Mouse (Mus musculus): ENCODE data around the gene Dcun1d4. TPM values are rescaled to one million over a fixed set of nuclear protein-coding genes. Genes with fewer than 3 reads are reported as not detected.

Dcun1d4 gene
- polyA plus RNA-seq, 1 experiment from 2014 or later = 59.2 TPM

GRCm38 (mm10) chr5:73585212-73586115, 104.7 kb downstream of the Dcun1d4 start:
- ATAC-seq (ENCODE audit: low FRiP score, low read depth) = no peak
- no peaks in the 10 kb centered on the region for H3K27me3 ChIP-seq (replicated peaks)
- 0 out of 2 replicates have a peak overlapping the region, but pooled peaks have one; percentile 32 for H3K27ac ChIP-seq
- H3K36me3 ChIP-seq = no peaks in the 10 kb centered on the region
- WGBS = 30% methylated on average over 7 of the region's 7 CpGs
- H3K4me1 ChIP-seq = no peaks in the 10 kb centered on the region
- H3K9ac ChIP-seq = no peak overlapping the region
- H3K9me3 ChIP-seq = no peaks in the 10 kb centered on the region
- H3K4me2 ChIP-seq (replicated peaks) = no peak overlapping the region
- H3K4me3 ChIP-seq = no peak overlapping the region

- no peaks in the 10 kb centered on the region for H3K36me3 ChIP-seq
- no peaks in the 10 kb centered on the region for H3K4me1 ChIP-seq
- no peak overlapping the region for H3K9ac ChIP-seq
- no peaks in the 10 kb centered on the region for H3K9me3 ChIP-seq
- H3K4me3 ChIP-seq = no peak overlapping the region
- H3K4me2 ChIP-seq (replicated peaks) = no peak overlapping the region
- no peaks in the 10 kb centered on the region for H3K27me3 ChIP-seq (replicated peaks)
- WGBS = 43% methylated on average over 4 of the region's 4 CpGs
- ATAC-seq (ENCODE audit: low FRiP score, low read depth) = no peak
- no peak overlapping the region for H3K27ac ChIP-seq
Observed at GRCm38 (mm10) chr5:73586597-73586996, 105.8 kb downstream of the Dcun1d4 start.

GRCm38 (mm10) chr5:73587119-73587518, 106.3 kb downstream of the Dcun1d4 start:
- H3K4me1 ChIP-seq = no peaks in the 10 kb centered on the region
- no peaks in the 10 kb centered on the region for H3K27me3 ChIP-seq (replicated peaks)
- no peaks in the 10 kb centered on the region for H3K36me3 ChIP-seq
- H3K9me3 ChIP-seq = no peaks in the 10 kb centered on the region
- no peak overlapping the region for H3K4me3 ChIP-seq
- no peak overlapping the region for H3K9ac ChIP-seq
- no peak for ATAC-seq (ENCODE audit: low FRiP score, low read depth)
- no peak overlapping the region for H3K4me2 ChIP-seq (replicated peaks)
- no peak overlapping the region for H3K27ac ChIP-seq
- WGBS = 71% methylated on average over 3 of the region's 3 CpGs

- 69% methylated on average over 5 of the region's 5 CpGs for WGBS
Observed at GRCm38 (mm10) chr5:73598943-73599695, 118.3 kb downstream of the Dcun1d4 start.

DNA sequence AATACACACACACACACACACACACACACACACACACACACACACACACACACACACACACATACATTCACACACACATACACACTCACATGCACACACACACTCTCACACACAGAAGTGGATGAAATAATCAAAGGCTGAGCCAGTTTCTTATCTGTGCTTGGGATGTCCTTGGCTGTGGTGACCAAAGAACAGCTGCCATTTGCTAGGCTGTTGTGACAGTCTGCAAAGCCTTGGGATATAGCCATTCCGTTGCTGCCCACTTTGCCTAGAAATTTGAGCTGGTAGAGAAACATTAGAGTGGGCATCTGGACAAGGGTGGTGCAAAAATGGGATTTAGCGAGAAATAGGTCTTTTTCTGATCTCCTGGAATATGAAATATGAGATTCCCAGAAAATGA, 119.2 kb downstream of the Dcun1d4 start:
- Histone ChIP-seq H3K9ac (no peak overlapping the region), H3K4me1 (peaks cover 9% of the 10 kb centered on the region), H3K9me3 (no peaks in the 10 kb centered on the region), H3K36me3 (no peaks in the 10 kb centered on the region), H3K4me3 (no peak overlapping the region), H3K27me3 (replicated peaks) (no peaks in the 10 kb centered on the region), H3K27ac (no peak overlapping the region), H3K4me2 (replicated peaks) (no peak overlapping the region)
- ATAC-seq (ENCODE audit: low FRiP score, low read depth) = no peak
- WGBS = 85% methylated on average over 2 of the region's 2 CpGs

More at GRCm38 (mm10) chr5:73598943-73599695, 118.3 kb downstream of the Dcun1d4 start:
- Histone ChIP-seq H3K27ac (no peak overlapping the region), H3K27me3 (replicated peaks) (no peaks in the 10 kb centered on the region), H3K36me3 (no peaks in the 10 kb centered on the region), H3K4me1 (peaks cover 9% of the 10 kb centered on the region), H3K4me3 (no peak overlapping the region), H3K4me2 (replicated peaks) (0 out of 2 replicates have a peak overlapping the region, but pooled peaks have one; percentile 1), H3K9ac (no peak overlapping the region), H3K9me3 (no peaks in the 10 kb centered on the region)
- ATAC-seq (ENCODE audit: low FRiP score, low read depth) = peak; percentile 85

GRCm38 (mm10) chr5:73601361-73601763, 120.6 kb downstream of the Dcun1d4 start:
- Histone ChIP-seq H3K9me3 (peaks cover 4% of the 10 kb centered on the region; the same call in 1 of the 2 replicates), H3K4me3 (no peak overlapping the region), H3K4me2 (replicated peaks) (no peak overlapping the region), H3K36me3 (no peaks in the 10 kb centered on the region), H3K27ac (no peak overlapping the region), H3K4me1 (peaks cover 9% of the 10 kb centered on the region), H3K9ac (no peak overlapping the region), H3K27me3 (replicated peaks) (no peaks in the 10 kb centered on the region)
- no peak for ATAC-seq (ENCODE audit: low FRiP score, low read depth)
- 41% methylated on average over 8 of the region's 8 CpGs for WGBS

GRCm38 (mm10) chr5:73602865-73603264, 122.1 kb downstream of the Dcun1d4 start:
- WGBS = 87% methylated on average over 3 of the region's 3 CpGs
- H3K4me2 ChIP-seq (replicated peaks) = no peak overlapping the region
- H3K9me3 ChIP-seq = peaks cover 5% of the 10 kb centered on the region; the same call in 1 of the 2 replicates
- no peak overlapping the region for H3K4me3 ChIP-seq
- H3K4me1 ChIP-seq = peaks cover 9% of the 10 kb centered on the region
- no peak overlapping the region for H3K27ac ChIP-seq
- no peaks in the 10 kb centered on the region for H3K36me3 ChIP-seq
- H3K27me3 ChIP-seq (replicated peaks) = no peaks in the 10 kb centered on the region
- no peak for ATAC-seq (ENCODE audit: low FRiP score, low read depth)
- no peak overlapping the region for H3K9ac ChIP-seq

- H3K4me2 ChIP-seq (replicated peaks) = no peak overlapping the region
- peaks cover under 1% of the 10 kb centered on the region; the same call in 1 of the 2 replicates for H3K4me1 ChIP-seq
- no peak overlapping the region for H3K4me3 ChIP-seq
- no peaks in the 10 kb centered on the region for H3K27me3 ChIP-seq (replicated peaks)
- no peak overlapping the region for H3K27ac ChIP-seq
- 86% methylated on average over 6 of the region's 6 CpGs for WGBS
- peaks cover 5% of the 10 kb centered on the region; the same call in 1 of the 2 replicates for H3K9me3 ChIP-seq
- H3K9ac ChIP-seq = no peak overlapping the region
- no peaks in the 10 kb centered on the region for H3K36me3 ChIP-seq
- ATAC-seq (ENCODE audit: low FRiP score, low read depth) = no peak
Observed at GRCm38 (mm10) chr5:73604542-73604941, 123.7 kb downstream of the Dcun1d4 start.

GRCm38 (mm10) chr5:73604964-73605363, 124.2 kb downstream of the Dcun1d4 start:
- Histone ChIP-seq H3K27me3 (replicated peaks) (no peaks in the 10 kb centered on the region), H3K9ac (no peak overlapping the region), H3K9me3 (peaks cover 5% of the 10 kb centered on the region; the same call in 1 of the 2 replicates), H3K36me3 (no peaks in the 10 kb centered on the region), H3K4me2 (replicated peaks) (no peak overlapping the region), H3K4me1 (no peaks in the 10 kb centered on the region; the same call in 1 of the 2 replicates), H3K27ac (no peak overlapping the region), H3K4me3 (no peak overlapping the region)
- 90% methylated on average over 6 of the region's 6 CpGs for WGBS
- ATAC-seq (ENCODE audit: low FRiP score, low read depth) = no peak

Other genes with a start within 250 kb of the Dcun1d4 start
- gene Fryl, start 224.4 kb upstream of the Dcun1d4 start, polyA plus RNA-seq (2016; fragmentation: Nextera tagmentation; extraction: Ambion mirVana) = 44.8 and 49.7 TPM in 2 replicates
- gene Ociad1, start 188.2 kb upstream of the Dcun1d4 start, polyA plus RNA-seq (2016; fragmentation: Nextera tagmentation; extraction: Ambion mirVana) = 225 and 264 TPM in 2 replicates
- 12.3 and 12.5 TPM in 2 replicates for gene Ociad2, start 140.0 kb upstream of the Dcun1d4 start, polyA plus RNA-seq (2016; fragmentation: Nextera tagmentation; extraction: Ambion mirVana)
- not detected in 2 replicates for gene Cwh43, start 74.9 kb upstream of the Dcun1d4 start, polyA plus RNA-seq (2016; fragmentation: Nextera tagmentation; extraction: Ambion mirVana)
- not detected in 2 replicates for gene Lrrc66, start 151.5 kb downstream of the Dcun1d4 start, polyA plus RNA-seq (2016; fragmentation: Nextera tagmentation; extraction: Ambion mirVana)
- 27.0 and 30.7 TPM in 2 replicates for gene Sgcb, start 166.8 kb downstream of the Dcun1d4 start, polyA plus RNA-seq (2016; fragmentation: Nextera tagmentation; extraction: Ambion mirVana)
- gene Spata18, start 170.4 kb downstream of the Dcun1d4 start, polyA plus RNA-seq (2016; fragmentation: Nextera tagmentation; extraction: Ambion mirVana) = 0.13 TPM in 1 of 2 replicates, not detected in the other

All from neural tube, embryonic 12.5 days (tissue).